Mouse (Mus musculus): Measurements from ENCODE around the gene Ing1. TPM values are rescaled to one million over a fixed set of nuclear protein-coding genes. Genes with fewer than 3 reads are reported as not detected.

The Ing1 gene
- polyA plus RNA-seq, 1 experiment = 45.5 TPM

DNA sequence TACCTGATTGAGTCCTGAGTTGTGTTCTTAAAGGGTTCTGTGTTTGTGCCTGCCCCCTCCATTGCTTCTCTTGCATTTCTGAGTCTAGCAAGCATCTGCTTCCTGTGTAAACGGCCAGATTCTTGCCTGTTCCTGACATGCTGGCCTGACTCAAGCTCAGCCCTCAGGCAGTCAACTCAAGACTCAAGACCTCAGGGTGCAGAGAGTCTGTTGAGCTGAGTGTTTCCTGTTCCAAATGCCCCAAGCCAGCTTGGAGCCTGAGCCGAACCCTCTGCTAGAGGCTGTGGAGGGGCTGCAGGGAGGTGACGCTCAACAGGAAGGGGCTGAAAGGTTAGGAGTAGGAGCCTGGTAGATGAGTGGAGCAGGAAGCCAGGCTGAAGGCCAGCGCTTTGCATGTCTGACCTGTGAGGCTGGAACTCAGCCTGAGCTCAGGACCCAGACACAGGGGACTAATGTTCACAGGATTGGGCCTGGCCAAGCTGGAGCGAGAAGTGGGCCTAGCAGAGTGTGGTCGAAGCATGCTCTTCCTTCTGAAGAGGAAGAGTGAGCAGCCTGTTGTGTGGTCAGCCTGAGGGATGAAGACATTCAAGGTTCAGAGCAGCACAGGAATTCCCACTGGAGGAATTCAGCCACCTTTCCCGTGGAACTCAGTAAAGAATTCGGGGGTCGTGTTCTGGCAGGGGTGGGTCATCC, 19.7 kb downstream of the Ing1 start:
- Histone ChIP-seq H3K4me1 (ENCODE audit: control insufficient read depth, insufficient read depth, low read length) (no peaks in the 10 kb centered on the region), H3K4me3 (ENCODE audit: insufficient read depth, low read length) (no peak overlapping the region), H3K27ac (ENCODE audit: insufficient read depth, low read length) (no peak overlapping the region)
- no peak for TF ChIP-seq CTCF (IDR thresholded peaks at IDR 0.05; ENCODE audit: extremely low read depth, insufficient read depth, low read length)
- no peak for TF ChIP-seq POLR2A (IDR thresholded peaks at IDR 0.05; ENCODE audit: extremely low read depth, insufficient read depth, low read length)

DNA sequence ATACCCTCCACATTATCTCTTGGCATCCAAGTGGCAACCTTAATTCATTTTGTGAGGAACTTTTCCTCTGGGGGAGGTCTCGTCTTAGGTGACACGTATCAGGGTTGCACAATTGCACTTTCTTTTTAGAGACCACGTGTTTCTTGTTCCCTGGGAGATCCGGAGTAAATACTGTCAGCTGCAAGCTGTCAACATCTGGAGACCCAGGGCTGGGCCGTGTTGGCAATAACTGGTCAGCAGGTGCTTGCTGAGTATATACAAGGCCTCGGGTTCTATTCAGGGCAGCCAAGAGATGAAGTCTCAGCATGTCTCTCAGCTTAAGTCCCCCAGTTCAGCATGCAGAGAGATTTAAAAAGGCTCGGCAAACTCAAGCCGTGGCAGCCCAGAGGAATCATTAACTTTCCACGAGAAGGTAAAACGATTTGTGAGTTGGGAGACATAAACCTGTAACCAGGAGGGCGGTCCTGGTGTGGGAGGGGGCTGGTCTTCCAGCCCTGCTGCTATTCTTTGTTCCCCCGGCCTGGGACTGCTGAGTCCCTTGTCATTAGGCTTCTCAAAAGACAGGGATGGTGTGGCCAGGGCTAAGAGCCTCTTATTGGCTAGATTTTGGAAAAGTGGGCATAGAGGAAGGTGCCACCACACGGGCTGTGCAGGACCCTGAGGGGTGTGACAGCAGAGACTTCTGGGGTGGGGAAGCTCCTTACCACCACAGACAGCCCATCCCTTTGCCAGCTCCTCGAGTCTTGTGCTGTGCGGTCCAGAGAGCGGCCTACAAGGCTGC, 20.4 kb downstream of the Ing1 start:
- Histone ChIP-seq H3K4me1 (ENCODE audit: control insufficient read depth, insufficient read depth, low read length) (no peaks in the 10 kb centered on the region), H3K27ac (ENCODE audit: insufficient read depth, low read length) (no peak overlapping the region), H3K4me3 (ENCODE audit: insufficient read depth, low read length) (no peak overlapping the region)
- no peak for TF ChIP-seq CTCF (IDR thresholded peaks at IDR 0.05; ENCODE audit: extremely low read depth, insufficient read depth, low read length)

DNA sequence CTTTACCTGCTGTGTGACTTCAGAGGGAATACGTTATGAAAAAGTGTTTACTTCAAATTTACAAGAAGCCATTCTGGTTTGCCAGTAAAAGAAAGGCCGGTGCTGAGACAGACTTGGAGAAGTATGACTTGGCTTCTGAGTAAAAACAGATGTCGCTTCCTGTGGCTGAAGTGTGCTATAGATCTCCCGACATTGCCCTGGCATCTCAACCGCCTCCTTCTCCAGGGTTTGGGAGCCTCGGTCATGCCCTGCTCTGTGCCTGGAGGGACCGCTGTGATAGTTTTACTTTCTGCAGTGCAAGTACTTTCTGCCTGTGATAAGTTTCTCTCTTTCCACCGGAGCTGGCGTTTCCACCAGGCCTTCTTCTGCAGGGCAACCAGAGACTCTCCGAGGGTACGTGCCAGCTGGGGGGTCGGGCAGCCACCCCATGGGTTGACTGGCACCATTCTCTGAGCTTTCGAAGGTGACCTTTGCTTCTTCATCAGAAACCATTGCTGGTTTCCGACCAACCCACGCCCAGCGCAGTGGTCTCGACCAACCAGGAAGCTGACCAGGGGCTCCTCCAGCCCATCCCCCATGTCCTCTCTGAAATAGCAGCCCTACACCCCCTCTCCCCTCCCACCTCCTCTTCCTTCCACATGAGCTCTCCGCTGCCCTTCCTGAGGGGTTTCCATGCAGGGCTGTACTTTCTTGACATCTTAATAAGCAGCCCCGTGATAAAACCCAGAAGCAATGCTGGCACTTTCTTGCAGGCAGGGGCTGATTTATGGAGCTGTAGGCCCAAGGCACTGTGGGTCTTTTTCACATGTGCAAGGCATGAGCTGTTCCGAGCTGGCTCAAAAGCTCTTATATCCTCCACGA, 30.4 kb downstream of the Ing1 start:
- TF ChIP-seq POLR2A (IDR thresholded peaks at IDR 0.05; ENCODE audit: extremely low read depth, insufficient read depth, low read length) (no peak), CTCF (IDR thresholded peaks at IDR 0.05; ENCODE audit: extremely low read depth, insufficient read depth, low read length) (no peak)
- H3K27ac ChIP-seq (ENCODE audit: insufficient read depth, low read length) = no peak overlapping the region
- no peak overlapping the region for H3K4me3 ChIP-seq (ENCODE audit: insufficient read depth, low read length)
- H3K4me1 ChIP-seq (ENCODE audit: control insufficient read depth, insufficient read depth, low read length) = no peaks in the 10 kb centered on the region

DNA sequence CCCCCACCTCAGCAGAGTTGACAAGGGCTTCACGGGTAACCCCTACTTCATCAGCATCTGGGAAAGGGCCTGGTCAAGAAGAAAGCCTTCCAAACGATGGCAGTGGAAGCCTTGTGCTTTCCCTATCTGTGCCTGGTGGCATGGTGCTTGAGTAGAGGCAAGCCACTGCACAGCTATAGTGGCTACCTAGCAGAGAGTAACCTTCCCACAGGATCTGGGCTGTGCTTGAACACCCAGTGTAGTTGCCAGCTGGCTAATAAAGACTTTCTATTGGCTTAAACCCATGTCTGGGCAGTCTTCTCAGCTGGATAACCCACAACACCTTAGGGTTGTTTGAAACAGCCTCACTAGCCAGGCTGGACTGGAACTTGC, 31.0 kb downstream of the Ing1 start:
- Histone ChIP-seq H3K4me1 (ENCODE audit: control insufficient read depth, insufficient read depth, low read length) (no peaks in the 10 kb centered on the region), H3K4me3 (ENCODE audit: insufficient read depth, low read length) (no peak overlapping the region), H3K27ac (ENCODE audit: insufficient read depth, low read length) (no peak overlapping the region)
- TF ChIP-seq POLR2A (IDR thresholded peaks at IDR 0.05; ENCODE audit: extremely low read depth, insufficient read depth, low read length) (no peak), CTCF (IDR thresholded peaks at IDR 0.05; ENCODE audit: extremely low read depth, insufficient read depth, low read length) (no peak)

DNA sequence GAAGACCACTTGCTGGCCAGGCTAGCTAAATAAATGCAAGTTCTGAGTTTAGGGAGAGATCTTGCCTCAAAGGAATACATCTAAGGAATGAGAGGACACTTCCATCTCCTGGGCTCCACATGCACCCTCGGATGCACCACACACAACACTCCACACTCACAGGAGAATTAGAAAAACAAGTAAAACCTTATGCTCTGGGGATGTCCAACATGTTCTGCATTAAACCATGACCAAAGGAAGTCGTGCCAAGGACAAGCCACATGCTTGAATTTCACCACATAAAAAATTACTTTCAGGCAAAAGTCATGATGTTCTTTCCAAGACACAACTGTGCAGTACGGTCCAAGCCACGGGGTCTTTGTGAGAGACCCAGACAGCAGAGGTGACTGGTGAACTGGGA, 36.5 kb downstream of the Ing1 start:
- no peak overlapping the region for H3K4me3 ChIP-seq (ENCODE audit: insufficient read depth, low read length)
- no peaks in the 10 kb centered on the region for H3K4me1 ChIP-seq (ENCODE audit: control insufficient read depth, insufficient read depth, low read length)
- no peak overlapping the region for H3K27ac ChIP-seq (ENCODE audit: insufficient read depth, low read length)
- TF ChIP-seq CTCF (IDR thresholded peaks at IDR 0.05; ENCODE audit: extremely low read depth, insufficient read depth, low read length) (no peak), POLR2A (IDR thresholded peaks at IDR 0.05; ENCODE audit: extremely low read depth, insufficient read depth, low read length) (no peak)

DNA sequence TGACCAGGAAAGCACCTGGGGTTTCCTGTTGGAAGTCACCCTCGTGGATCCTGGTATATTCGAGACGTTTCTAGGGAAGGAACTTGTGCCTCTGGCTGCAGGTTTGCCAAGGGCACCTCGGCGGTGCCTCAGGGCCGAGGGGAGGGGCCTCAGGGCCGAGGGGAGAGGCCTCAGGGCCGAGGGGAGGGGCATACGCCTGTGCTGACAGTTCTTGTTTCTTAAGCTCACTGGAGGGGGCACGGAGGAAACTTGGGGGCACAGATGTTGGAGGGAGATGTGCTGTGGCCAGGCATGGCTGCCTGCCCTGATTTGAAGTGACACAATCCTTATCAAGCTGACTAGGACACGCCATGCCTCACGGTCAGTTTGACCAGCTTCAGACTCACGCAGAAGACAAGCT, 36.9 kb downstream of the Ing1 start:
- TF ChIP-seq CTCF (IDR thresholded peaks at IDR 0.05; ENCODE audit: extremely low read depth, insufficient read depth, low read length) = no peak
- no peak for TF ChIP-seq POLR2A (IDR thresholded peaks at IDR 0.05; ENCODE audit: extremely low read depth, insufficient read depth, low read length)
- H3K4me3 ChIP-seq (ENCODE audit: insufficient read depth, low read length) = no peak overlapping the region
- H3K4me1 ChIP-seq (ENCODE audit: control insufficient read depth, insufficient read depth, low read length) = no peaks in the 10 kb centered on the region
- no peak overlapping the region for H3K27ac ChIP-seq (ENCODE audit: insufficient read depth, low read length)

DNA sequence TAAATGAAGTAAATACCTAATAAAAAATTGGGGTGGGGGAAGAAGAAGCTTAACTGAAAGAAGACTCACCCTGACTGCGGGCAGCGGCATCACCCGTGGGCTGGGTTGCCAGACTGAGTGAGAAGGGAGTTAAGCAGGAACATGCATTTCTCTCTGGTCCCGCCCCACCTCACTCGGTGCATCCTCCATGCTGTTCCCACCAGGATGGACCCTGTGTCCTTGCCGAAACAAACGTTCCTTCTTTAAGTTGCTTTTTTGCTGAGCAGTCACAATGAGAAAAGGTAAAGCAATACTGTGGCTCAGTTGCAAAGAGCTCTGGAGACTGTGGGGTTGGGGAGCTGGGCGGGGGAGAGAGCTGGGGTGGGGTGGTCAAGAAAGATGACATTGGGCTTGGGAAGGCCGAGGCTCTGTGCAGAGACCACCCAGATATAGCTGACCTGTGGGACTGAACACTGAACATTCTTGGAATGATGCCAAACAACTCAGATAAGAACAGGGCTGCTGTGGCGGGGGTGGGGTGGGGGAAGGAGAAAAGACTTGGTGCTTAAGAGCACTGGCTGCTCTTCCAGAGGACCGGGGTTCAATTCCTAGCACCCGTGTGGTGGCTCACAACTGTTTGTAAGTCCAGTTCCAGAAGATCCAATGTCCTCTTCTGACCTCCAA, 38.0 kb downstream of the Ing1 start:
- Histone ChIP-seq H3K27ac (ENCODE audit: insufficient read depth, low read length) (no peak overlapping the region), H3K4me3 (ENCODE audit: insufficient read depth, low read length) (no peak overlapping the region), H3K4me1 (ENCODE audit: control insufficient read depth, insufficient read depth, low read length) (no peaks in the 10 kb centered on the region)
- TF ChIP-seq CTCF (IDR thresholded peaks at IDR 0.05; ENCODE audit: extremely low read depth, insufficient read depth, low read length) (no peak), POLR2A (IDR thresholded peaks at IDR 0.05; ENCODE audit: extremely low read depth, insufficient read depth, low read length) (no peak)

DNA sequence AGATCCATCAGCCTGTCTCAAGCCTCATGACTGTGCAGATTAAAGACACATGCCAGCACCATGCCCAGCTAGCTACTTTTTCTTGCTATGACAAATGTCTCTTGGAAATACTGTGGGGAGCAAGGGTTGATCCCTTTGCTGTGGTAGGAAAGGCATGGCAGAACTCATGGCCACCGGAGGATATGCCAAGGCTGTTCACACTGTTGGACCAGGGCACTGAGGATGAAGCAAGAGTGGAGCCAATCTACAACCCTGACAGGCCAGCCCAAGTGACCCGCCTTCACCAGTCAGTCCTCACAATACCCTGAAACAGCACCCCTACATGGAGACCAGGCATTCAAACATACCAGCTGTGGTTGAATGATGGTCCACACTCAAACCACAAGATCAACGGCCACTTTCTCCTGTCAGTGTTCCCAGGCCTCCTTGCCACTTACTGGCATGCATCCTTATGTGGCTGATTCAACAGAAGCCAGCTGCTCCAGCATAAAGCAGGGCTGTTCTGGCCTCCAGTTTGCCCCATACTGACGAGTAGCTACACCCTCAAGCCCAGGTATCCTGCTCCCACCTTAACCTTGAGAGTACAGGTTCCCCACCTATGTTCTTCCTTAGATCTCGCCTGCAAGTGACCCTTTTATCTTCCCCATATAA, 45.1 kb downstream of the Ing1 start:
- Histone ChIP-seq H3K4me1 (ENCODE audit: control insufficient read depth, insufficient read depth, low read length) (no peaks in the 10 kb centered on the region), H3K27ac (ENCODE audit: insufficient read depth, low read length) (no peak overlapping the region), H3K4me3 (ENCODE audit: insufficient read depth, low read length) (no peak overlapping the region)
- no peak for TF ChIP-seq CTCF (IDR thresholded peaks at IDR 0.05; ENCODE audit: extremely low read depth, insufficient read depth, low read length)
- TF ChIP-seq POLR2A (IDR thresholded peaks at IDR 0.05; ENCODE audit: extremely low read depth, insufficient read depth, low read length) = no peak
